Mouse (Mus musculus) heart, postnatal 36 days (tissue): ENCODE results near the gene Fam155a. TPM values are rescaled to one million over a fixed set of nuclear protein-coding genes. Genes with fewer than 3 reads are reported as not detected.
A peak's percentile ranks its signal among the peaks of the same experiment; 100 is the strongest.
"Not testable (repeated sequence)": the region's sequence is repeated elsewhere in the genome, so short reads cannot be mapped to it uniquely, and the experiment has no call there.

Experiments
- DNase-seq, 2 experiments: peaks; one replicate each; pipeline ENCODE4 v3.0.0; 2021 to 2022
- intact Hi-C: fragments of 180-260 bp; cut with DNase I; formaldehyde crosslinking; loops from one replicate; pipeline ENCODE4 v1.15.1; 2025
- total RNA-seq, 2 experiments: library from RNA; stranded (reverse); gene quantifications; 2 replicates each; pipeline ENCODE4 v1.2.3; 2021

Fam155a gene
- not detected for total RNA-seq

DNA sequence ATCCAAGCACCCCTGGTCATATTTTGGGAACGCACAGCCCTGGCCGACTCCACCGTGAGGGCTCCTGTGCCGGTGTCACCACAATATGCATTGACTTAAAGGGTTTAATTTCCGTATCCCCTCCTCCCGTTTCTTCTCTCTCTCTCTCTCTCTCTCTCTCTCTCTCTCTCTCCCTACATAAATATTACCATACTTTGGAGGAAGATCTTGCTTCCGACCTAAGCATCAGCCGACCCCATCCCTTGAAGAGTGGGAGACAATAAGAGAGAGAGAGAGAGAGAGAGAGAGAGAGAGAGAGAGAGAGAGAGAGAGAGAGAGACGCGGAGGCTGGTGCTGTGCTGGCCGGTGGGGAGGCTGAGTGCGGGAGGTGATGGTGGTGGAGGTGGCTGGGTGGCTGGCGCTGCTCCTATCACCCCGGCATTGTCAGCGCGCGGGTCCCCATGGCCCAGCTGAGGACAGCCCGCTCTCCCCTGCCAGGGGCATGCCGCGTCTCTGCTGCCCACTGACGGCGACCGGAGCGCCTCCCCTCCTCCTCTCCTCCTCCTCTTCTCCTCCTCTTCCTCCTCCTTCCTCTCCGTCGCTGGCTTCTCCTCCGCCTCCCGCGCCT is at the start of gene Fam155a:
Gene Fam155a, minus strand, starts transcription at position 163 of the 607 bp plus-strand sequence.
- no peak for DNase-seq
- intact Hi-C loops: no loop called here

- intact Hi-C loops: no loop called here
- no peak for DNase-seq
These were observed 42.4 kb upstream of the Fam155a start for GRCm38 (mm10) chr8:9813273-9813946.

- DNase-seq: no peak
- intact Hi-C loops: no loop called here
These were observed 40.1 kb upstream of the Fam155a start for GRCm38 (mm10) chr8:9810955-9811530.

GRCm38 (mm10) chr8:9808596-9808995 is 37.6 kb upstream of the Fam155a start:
- no peak for DNase-seq
- intact Hi-C loops: no loop called here

- intact Hi-C loops: no loop called here
- no peak for DNase-seq
These were observed 34.7 kb upstream of the Fam155a start for GRCm38 (mm10) chr8:9805676-9806075.

GRCm38 (mm10) chr8:9800346-9800745 is 29.4 kb upstream of the Fam155a start:
- DNase-seq, intact Hi-C loops: not testable (repeated sequence)

DNA sequence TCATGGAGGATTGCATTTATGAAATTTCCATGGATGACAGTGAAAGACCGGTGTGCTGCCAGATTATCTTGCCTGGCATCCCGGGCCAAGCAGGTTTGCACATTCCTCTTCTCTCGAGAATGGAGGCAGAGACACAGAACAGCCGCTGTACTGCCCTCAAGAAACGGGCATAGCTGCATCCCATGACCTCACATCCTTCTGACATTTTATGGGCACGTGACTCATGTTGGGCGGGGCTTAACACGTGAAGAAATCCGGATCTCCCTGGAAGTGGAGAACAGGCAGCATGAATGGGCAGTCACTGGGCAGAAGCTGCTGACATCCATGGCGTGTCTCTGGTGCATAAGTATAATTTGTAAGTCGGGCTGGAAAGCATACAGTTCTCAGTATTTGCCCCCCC is 29.0 kb upstream of the Fam155a start:
- no peak for DNase-seq
- intact Hi-C loops: no loop called here

GRCm38 (mm10) chr8:9797514-9797913 is 26.6 kb upstream of the Fam155a start:
- intact Hi-C loops: no loop called here
- DNase-seq: no peak

DNA sequence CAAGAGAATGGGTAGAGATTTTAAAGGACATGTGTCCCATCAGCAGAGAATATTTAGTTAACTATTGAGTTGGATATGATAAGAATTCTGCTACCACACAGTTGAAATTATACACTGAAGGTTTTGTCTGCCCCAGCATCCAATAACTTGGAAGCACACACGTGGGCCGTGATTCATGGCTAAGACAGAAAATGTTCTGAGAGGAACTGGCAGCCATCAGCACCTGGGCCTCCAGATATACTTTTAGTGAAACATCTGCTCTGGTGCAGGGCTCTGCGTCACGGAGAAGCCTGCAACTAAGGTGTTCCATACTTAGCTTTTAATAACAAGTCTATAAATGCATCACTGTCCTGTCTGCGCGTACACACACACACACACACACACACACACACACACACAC is 24.8 kb upstream of the Fam155a start:
- intact Hi-C loops: no loop called here
- no peak for DNase-seq

DNA sequence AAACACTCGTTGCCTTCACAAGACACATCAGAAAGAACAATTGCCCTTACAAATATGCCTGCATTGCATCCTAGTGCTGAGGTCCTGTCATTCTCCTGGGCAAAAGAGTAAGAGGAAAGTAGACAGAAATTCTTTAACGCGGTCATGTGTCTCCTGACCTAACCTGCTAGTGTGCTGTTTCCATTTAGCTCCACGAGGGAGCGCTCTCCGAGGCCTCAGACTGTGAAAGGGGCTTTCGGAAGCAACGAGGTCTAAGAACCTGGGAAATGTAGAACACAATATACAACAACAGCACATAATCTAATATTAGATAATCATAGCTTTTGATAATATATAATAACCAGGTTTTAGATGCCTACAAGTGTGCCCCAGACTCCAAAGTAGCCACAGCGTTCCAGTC is 22.4 kb upstream of the Fam155a start:
- intact Hi-C loops: no loop called here
- DNase-seq: no peak

DNA sequence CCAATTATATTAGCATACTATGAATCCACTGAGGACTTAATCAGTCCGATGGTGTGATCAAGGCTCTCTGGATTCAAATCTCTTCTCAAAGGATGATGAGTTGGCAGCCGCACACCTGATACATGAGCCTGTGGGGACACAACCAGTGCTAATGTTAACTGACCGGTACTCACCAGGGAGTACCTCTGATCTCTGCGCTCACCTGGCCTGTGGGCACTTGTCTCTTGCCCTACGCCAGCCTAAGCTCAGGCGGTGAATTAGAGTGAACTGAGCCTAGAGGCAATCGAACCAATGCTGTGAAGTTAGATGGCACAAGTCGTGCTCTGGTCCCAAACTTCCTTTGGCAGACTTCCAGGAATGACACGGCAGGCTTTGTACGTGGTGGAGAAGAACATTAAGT is 9.4 kb upstream of the Fam155a start:
- intact Hi-C loops: no loop called here
- no peak for DNase-seq

- no peak for DNase-seq
- intact Hi-C loops: no loop called here
These were observed 7.2 kb upstream of the Fam155a start for GRCm38 (mm10) chr8:9778148-9778547.

GRCm38 (mm10) chr8:9776818-9777217 is 5.9 kb upstream of the Fam155a start:
- intact Hi-C loops: no loop called here

GRCm38 (mm10) chr8:9772519-9772840 is 1.5 kb upstream of the Fam155a start:
- DNase-seq: no peak
- intact Hi-C loops: no loop called here

More at GRCm38 (mm10) chr8:9776818-9777217, 5.9 kb upstream of the Fam155a start:
- DNase-seq: no peak

- no peak for DNase-seq
- intact Hi-C loops: no loop called here
These were observed 901 bp upstream of the Fam155a start for GRCm38 (mm10) chr8:9771606-9772518.

GRCm38 (mm10) chr8:9770261-9770998 is 531 bp downstream of the Fam155a start:
- intact Hi-C loops: no loop called here
- no peak for DNase-seq

DNA sequence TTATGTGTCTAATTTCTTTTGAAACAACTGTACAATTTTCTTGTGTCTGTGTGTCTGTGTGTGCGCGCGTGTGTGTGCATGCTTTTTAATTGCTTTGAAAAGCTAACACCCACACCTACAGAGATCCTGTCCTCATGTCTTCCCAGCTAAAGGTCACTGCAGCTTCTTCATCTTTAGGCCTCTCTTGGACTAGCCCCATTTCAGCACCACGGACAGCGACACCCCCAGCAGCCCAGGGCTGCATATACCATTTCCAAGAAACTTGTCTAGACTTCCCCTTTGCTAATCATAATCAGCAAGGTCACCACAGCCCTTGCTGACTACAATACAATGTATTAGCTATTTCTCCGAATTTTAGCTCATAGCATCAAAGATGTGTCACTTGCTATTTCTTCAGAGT is 1.9 kb downstream of the Fam155a start:
- DNase-seq: peak; percentile 20 to 64
- intact Hi-C loops: no loop called here

GRCm38 (mm10) chr8:9735169-9735568 is 35.8 kb downstream of the Fam155a start:
- intact Hi-C loops: no loop called here

DNA sequence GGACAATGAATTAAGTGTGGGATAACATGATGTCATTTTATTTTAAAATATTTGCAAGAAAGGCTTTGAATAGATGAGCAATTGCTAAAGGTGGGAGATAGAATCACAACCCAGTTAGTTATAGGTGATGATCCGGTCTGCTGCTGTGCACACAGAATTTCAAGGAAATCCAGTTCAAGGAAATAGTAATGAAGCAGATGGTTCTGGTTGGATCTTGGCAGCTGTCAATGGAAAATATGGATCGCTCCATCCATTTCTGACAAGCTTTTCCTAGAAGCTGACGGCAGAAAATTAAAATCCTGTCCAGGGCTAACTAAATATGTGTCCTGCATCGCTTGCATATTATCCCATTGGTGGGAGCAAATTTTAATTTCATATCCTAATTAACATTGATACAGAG is 61.2 kb downstream of the Fam155a start:
- no peak for DNase-seq
- intact Hi-C loops: no loop called here

More at GRCm38 (mm10) chr8:9735169-9735568, 35.8 kb downstream of the Fam155a start:
- DNase-seq: no peak

DNA sequence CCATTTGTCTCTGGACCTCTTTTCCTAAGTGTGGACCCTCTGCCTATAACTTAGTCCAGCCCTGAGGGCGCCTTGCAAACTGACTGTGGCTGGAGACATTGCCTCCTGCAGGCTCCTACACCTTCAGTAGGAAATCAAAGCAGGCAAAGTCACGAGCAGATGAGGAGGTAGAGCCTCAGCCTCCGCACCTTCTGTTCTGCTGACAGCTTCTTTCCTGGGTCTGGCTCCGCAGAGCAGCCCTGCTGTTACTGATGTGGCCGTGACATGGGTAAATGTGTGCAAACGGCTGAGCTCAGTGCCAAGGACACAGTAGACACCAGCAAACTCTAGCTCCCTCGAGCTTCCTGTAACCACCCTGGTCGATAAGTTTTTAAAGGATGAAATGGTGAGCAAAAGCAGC is 63.5 kb downstream of the Fam155a start:
- DNase-seq: no peak
- intact Hi-C loops: no loop called here

DNA sequence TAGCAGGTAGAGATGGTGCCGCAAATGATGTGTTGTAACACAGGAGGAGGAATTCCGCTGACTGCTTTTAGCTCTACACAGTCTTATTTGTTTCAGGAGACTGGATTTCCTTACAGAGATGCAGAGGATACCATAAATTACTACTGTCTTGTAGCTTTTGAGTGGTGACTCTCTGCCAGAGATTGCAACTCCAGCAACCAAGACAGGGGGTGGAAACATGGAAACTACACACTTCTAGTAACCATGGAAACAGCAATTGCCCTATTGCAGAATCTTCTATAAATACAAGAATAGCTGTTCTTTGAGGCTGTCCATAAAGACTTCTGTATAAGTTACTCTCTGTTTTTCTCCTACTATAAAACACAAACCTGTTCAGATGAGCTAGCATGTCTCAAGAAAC is 76.2 kb downstream of the Fam155a start:
- no peak for DNase-seq
- intact Hi-C loops: no loop called here
